Mouse (Mus musculus) heart, adult 2 months (tissue): ENCODE measurements around the gene Rufy4.

Source experiments
- CTCF ChIP-seq: fragments of 200-600 bp; IDR thresholded peaks from 2 replicates; pipeline ENCODE4 v1.8.1; 2022; ENCODE audit warnings: antibody characterized with exemption, mild to moderate bottlenecking, moderate library complexity
- POLR2A ChIP-seq: fragments of 200-500 bp; IDR thresholded peaks from 2 replicates; pipeline ENCODE4 v1.6.1; 2011; ENCODE audit warnings: mild to moderate bottlenecking, low read depth, low read length, control low read depth; ENCODE audit not compliant: insufficient read depth

GRCm38 (mm10) chr1:74179624-74180408 is 54.5 kb downstream of the Rufy4 start:
- TF ChIP-seq POLR2A (no peak), CTCF (no peak)
